Mouse (Mus musculus) myocyte (in vitro differentiated cells): ENCODE measurements around the gene Ggact.

ENCODE experiments used
- E2F4 ChIP-seq: IDR thresholded peaks from one replicate; pipeline ENCODE4 v1.6.1; 2011; ENCODE audit warnings: mild to moderate bottlenecking, control low read depth, moderate library complexity; ENCODE audit not compliant: insufficient read depth
- POLR2A ChIP-seq: IDR thresholded peaks from one replicate; pipeline ENCODE4 v1.6.1; 2011; ENCODE audit warnings: low read depth, mild to moderate bottlenecking, control low read depth, moderate library complexity; ENCODE audit not compliant: insufficient read length

GRCm38 (mm10) chr14:122821002-122821401 lies 92.6 kb downstream of the Ggact start:
- TF ChIP-seq E2F4, result no peak
- TF ChIP-seq POLR2A, result no peak
